Mouse (Mus musculus) ovary, postnatal 36 days (tissue): ENCODE measurements around the gene Vps8.

Source experiments
- DNase-seq: peaks from one replicate; pipeline ENCODE4 v3.0.0; 2022; ENCODE audit warnings: low spot score, mixed read lengths

The Vps8 gene

GRCm38 (mm10) chr16:21628061-21628591 is 205.2 kb downstream of the Vps8 start:
- no peak for DNase-seq

GRCm38 (mm10) chr16:21630614-21631013 is 207.7 kb downstream of the Vps8 start:
- no peak for DNase-seq

- no peak for DNase-seq
Observed at GRCm38 (mm10) chr16:21631815-21632222, 208.9 kb downstream of the Vps8 start.

- DNase-seq: no peak
Observed at GRCm38 (mm10) chr16:21634460-21634859, 211.5 kb downstream of the Vps8 start.

GRCm38 (mm10) chr16:21636156-21636853 is 213.4 kb downstream of the Vps8 start:
- no peak for DNase-seq

GRCm38 (mm10) chr16:21637201-21637819 is 214.4 kb downstream of the Vps8 start:
- no peak for DNase-seq

- DNase-seq: no peak
Observed at GRCm38 (mm10) chr16:21640766-21641499, 218.0 kb downstream of the Vps8 start.

- DNase-seq: no peak
Observed at GRCm38 (mm10) chr16:21641944-21642343, 219.0 kb downstream of the Vps8 start.

- no peak for DNase-seq
Observed at GRCm38 (mm10) chr16:21642906-21643305, 220.0 kb downstream of the Vps8 start.

- no peak for DNase-seq
Observed at GRCm38 (mm10) chr16:21643621-21644041, 220.7 kb downstream of the Vps8 start.

- DNase-seq: peak; percentile 73
Observed at GRCm38 (mm10) chr16:21644066-21644561, 221.2 kb downstream of the Vps8 start.

GRCm38 (mm10) chr16:21644574-21644973 is 221.7 kb downstream of the Vps8 start:
- DNase-seq: no peak

GRCm38 (mm10) chr16:21645915-21646314 is 223.0 kb downstream of the Vps8 start:
- no peak for DNase-seq

- no peak for DNase-seq
Observed at GRCm38 (mm10) chr16:21646496-21646895, 223.6 kb downstream of the Vps8 start.

- no peak for DNase-seq
Observed at GRCm38 (mm10) chr16:21648800-21649199, 225.9 kb downstream of the Vps8 start.

GRCm38 (mm10) chr16:21650289-21650688 is 227.4 kb downstream of the Vps8 start:
- no peak for DNase-seq

- no peak for DNase-seq
Observed at GRCm38 (mm10) chr16:21651161-21651560, 228.2 kb downstream of the Vps8 start.

- no peak for DNase-seq
Observed at GRCm38 (mm10) chr16:21653151-21653550, 230.2 kb downstream of the Vps8 start.

- no peak for DNase-seq
Observed at GRCm38 (mm10) chr16:21654384-21654783, 231.5 kb downstream of the Vps8 start.

- no peak for DNase-seq
Observed at GRCm38 (mm10) chr16:21655291-21655690, 232.4 kb downstream of the Vps8 start.

GRCm38 (mm10) chr16:21655961-21656360 is 233.0 kb downstream of the Vps8 start:
- DNase-seq: no peak

GRCm38 (mm10) chr16:21664633-21665363 is 241.9 kb downstream of the Vps8 start:
- DNase-seq: no peak
